Mouse (Mus musculus) midbrain, embryonic 14.5 days (tissue): ENCODE measurements around the gene Egln1. TPM values are rescaled to one million over a fixed set of nuclear protein-coding genes. Genes with fewer than 3 reads are reported as not detected.

Source experiments
- ATAC-seq: fragments of 200-750 bp; cut with Nextera tagmentation; 2 replicates; pipeline ENCODE4 v1.8.0; 2017; ENCODE audit warnings: moderate number of reproducible peaks, moderate library complexity; ENCODE audit not compliant: low FRiP score, low TSS enrichment
- DNase-seq: peaks from one replicate; pipeline ENCODE4 v3.0.0-alpha.2; 2015
- H3K27ac ChIP-seq: fragments of 300-500 bp; sonication (generic); replicated peaks from 2 replicates; pipeline ENCODE4 v1.5.1; 2014; ENCODE audit warnings: mild to moderate bottlenecking, low read depth, low read length, moderate library complexity
- H3K27me3 ChIP-seq: fragments of 300-500 bp; sonication (generic); 2 replicates; pipeline ENCODE4 v1.6.1; 2014; ENCODE audit warnings: low read length, control low read depth, mixed read lengths; ENCODE audit not compliant: control insufficient read depth, insufficient read depth
- H3K36me3 ChIP-seq: fragments of 300-500 bp; sonication (generic); 2 replicates; pipeline ENCODE4 v1.6.1; 2014; ENCODE audit warnings: low read length, control low read depth; ENCODE audit not compliant: control insufficient read depth, insufficient read depth
- H3K4me1 ChIP-seq: fragments of 300-500 bp; sonication (generic); 2 replicates; pipeline ENCODE4 v1.6.1; 2014; ENCODE audit warnings: mild to moderate bottlenecking, antibody characterized with exemption, low read length, control low read depth; ENCODE audit not compliant: control insufficient read depth, insufficient read depth
- H3K4me2 ChIP-seq: fragments of 300-500 bp; sonication (generic); 2 replicates; pipeline ENCODE4 v1.6.1; 2014; ENCODE audit warnings: mild to moderate bottlenecking, low read length, moderate library complexity
- H3K4me3 ChIP-seq: fragments of 300-500 bp; sonication (generic); replicated peaks from 2 replicates; pipeline ENCODE4 v1.5.1; 2014; ENCODE audit warnings: low read depth, low read length
- H3K9ac ChIP-seq: fragments of 300-500 bp; sonication (generic); replicated peaks from 2 replicates; pipeline ENCODE4 v1.6.1; 2014; ENCODE audit warnings: mild to moderate bottlenecking, low read length, moderate library complexity
- H3K9me3 ChIP-seq: fragments of 300-500 bp; sonication (generic); 2 replicates; pipeline ENCODE4 v1.6.1; 2016; ENCODE audit warnings: low read length, control low read depth, mixed read lengths; ENCODE audit not compliant: control insufficient read depth
- WGBS: fragments of 180-500 bp; shearing (Covaris S2); extraction: QIAGEN DNeasy Blood & Tissue Kit; methylation state at CpG from one replicate; pipeline ENCODE4 v1.1.7; 2014; 5-methylcytosine and 5-hydroxymethylcytosine counted together
- polyA plus RNA-seq: library from polyadenylated mRNA; unstranded; fragments of >200 nt; fragmentation: Nextera tagmentation; extraction: Ambion mirVana; gene quantifications from 2 replicates; pipeline ENCODE4 v1.2.1, GENCODE M21; 2014

Egln1 gene
- polyA plus RNA-seq, 1 experiment from 2014 or later = 25.1 TPM

- no peaks in the 10 kb centered on the region for H3K9me3 ChIP-seq
- no peak overlapping the region for H3K4me2 ChIP-seq
- no peak overlapping the region for H3K27ac ChIP-seq
- no peaks in the 10 kb centered on the region for H3K27me3 ChIP-seq
- no peak overlapping the region for H3K4me3 ChIP-seq
- H3K4me1 ChIP-seq = peaks cover 8% of the 10 kb centered on the region
- 95% methylated on average over 15 of the region's 15 CpGs for WGBS
- no peak for DNase-seq
- peaks cover 78% of the 10 kb centered on the region for H3K36me3 ChIP-seq
- ATAC-seq = no peak
- H3K9ac ChIP-seq = no peak overlapping the region
Measured at GRCm38 (mm10) chr8:124903198-124903597, 45.9 kb downstream of the Egln1 start.

GRCm38 (mm10) chr8:124898251-124898905 is 50.7 kb downstream of the Egln1 start:
- ATAC-seq (no peak), DNase-seq (no peak)
- peak overlapping the region; percentile 96 for H3K4me2 ChIP-seq
- peak overlapping the region; percentile 83 for H3K27ac ChIP-seq
- H3K9me3 ChIP-seq = no peaks in the 10 kb centered on the region
- peak overlapping the region; percentile 85 for H3K4me3 ChIP-seq
- H3K27me3 ChIP-seq = no peaks in the 10 kb centered on the region
- peaks cover 24% of the 10 kb centered on the region for H3K4me1 ChIP-seq
- H3K9ac ChIP-seq = peak overlapping the region; percentile 79
- WGBS = 5% methylated on average over 31 of the region's 31 CpGs
- peaks cover 57% of the 10 kb centered on the region for H3K36me3 ChIP-seq

GRCm38 (mm10) chr8:124897386-124898250 is 51.5 kb downstream of the Egln1 start, which contains the start of the genes Exoc8 and Sprtn:
Exoc8 (minus strand) TSS chr8:124897705.
Sprtn (plus strand) TSS chr8:124897886.
- H3K4me3 ChIP-seq = peak within 1 kb of the TSS; percentile 85
- H3K4me1 ChIP-seq = peaks cover 24% of the 10 kb centered on the region
- H3K27me3 ChIP-seq = no peaks in the 10 kb centered on the region
- ATAC-seq = peak; percentile 92
- peak; percentile 99 for DNase-seq
- peaks cover 55% of the 10 kb centered on the region for H3K36me3 ChIP-seq
- peak within 1 kb of the TSS; percentile 83 for H3K27ac ChIP-seq
- peak within 1 kb of the TSS; percentile 96 for H3K4me2 ChIP-seq
- H3K9ac ChIP-seq = peak within 1 kb of the TSS; percentile 79
- WGBS = under 1% methylated on average over 114 of the region's 114 CpGs
- H3K9me3 ChIP-seq = no peaks in the 10 kb centered on the region

- peaks cover 24% of the 10 kb centered on the region for H3K4me1 ChIP-seq
- DNase-seq = peak; percentile 77
- WGBS = under 1% methylated on average over 60 of the region's 60 CpGs
- no peaks in the 10 kb centered on the region for H3K27me3 ChIP-seq
- peak overlapping the region; percentile 83 for H3K27ac ChIP-seq
- no peaks in the 10 kb centered on the region for H3K9me3 ChIP-seq
- peak overlapping the region; percentile 96 for H3K4me2 ChIP-seq
- H3K36me3 ChIP-seq = peaks cover 52% of the 10 kb centered on the region
- peak overlapping the region; percentile 76 for H3K9ac ChIP-seq
- H3K4me3 ChIP-seq = peak overlapping the region; percentile 85
- ATAC-seq = peak; percentile 37; the same call in 1 of the 2 replicates
Measured at GRCm38 (mm10) chr8:124896632-124897385, 52.3 kb downstream of the Egln1 start.

GRCm38 (mm10) chr8:124896010-124896631 is 53.0 kb downstream of the Egln1 start:
- Histone ChIP-seq H3K27ac (no peak overlapping the region), H3K9ac (peak overlapping the region; percentile 76), H3K4me2 (peak overlapping the region; percentile 96), H3K4me1 (peaks cover 24% of the 10 kb centered on the region), H3K36me3 (peaks cover 54% of the 10 kb centered on the region), H3K27me3 (no peaks in the 10 kb centered on the region), H3K9me3 (no peaks in the 10 kb centered on the region), H3K4me3 (peak overlapping the region; percentile 85)
- no peak for ATAC-seq
- no peak for DNase-seq
- 83% methylated on average over 26 of the region's 26 CpGs for WGBS

- no peaks in the 10 kb centered on the region for H3K9me3 ChIP-seq
- no peak overlapping the region for H3K9ac ChIP-seq
- H3K4me1 ChIP-seq = peaks cover 16% of the 10 kb centered on the region
- DNase-seq (no peak), ATAC-seq (no peak)
- H3K4me2 ChIP-seq = no peak overlapping the region
- no peak overlapping the region for H3K4me3 ChIP-seq
- 81% methylated on average over 3 of the region's 3 CpGs for WGBS
- H3K36me3 ChIP-seq = peaks cover 70% of the 10 kb centered on the region
- no peak overlapping the region for H3K27ac ChIP-seq
- H3K27me3 ChIP-seq = no peaks in the 10 kb centered on the region
Measured at GRCm38 (mm10) chr8:124892596-124892995, 56.5 kb downstream of the Egln1 start.

- Histone ChIP-seq H3K4me1 (no peaks in the 10 kb centered on the region), H3K36me3 (peaks cover 93% of the 10 kb centered on the region), H3K9me3 (no peaks in the 10 kb centered on the region), H3K27me3 (no peaks in the 10 kb centered on the region), H3K4me3 (no peak overlapping the region), H3K27ac (no peak overlapping the region), H3K4me2 (no peak overlapping the region), H3K9ac (no peak overlapping the region)
- no peak for ATAC-seq
- WGBS = 96% methylated on average over 5 of the region's 5 CpGs
- DNase-seq = no peak
Measured at GRCm38 (mm10) chr8:124888385-124888784, 60.7 kb downstream of the Egln1 start.

GRCm38 (mm10) chr8:124878946-124879526 is 70.1 kb downstream of the Egln1 start:
- H3K27me3 ChIP-seq = no peaks in the 10 kb centered on the region
- H3K27ac ChIP-seq = no peak overlapping the region
- H3K9ac ChIP-seq = no peak overlapping the region
- no peaks in the 10 kb centered on the region for H3K9me3 ChIP-seq
- H3K4me3 ChIP-seq = no peak overlapping the region
- H3K4me1 ChIP-seq = no peaks in the 10 kb centered on the region
- no peak for ATAC-seq
- H3K4me2 ChIP-seq = no peak overlapping the region
- no peak for DNase-seq
- H3K36me3 ChIP-seq = peaks cover 97% of the 10 kb centered on the region
- 86% methylated on average over 10 of the region's 10 CpGs for WGBS
